Mouse (Mus musculus): ENCODE data around the gene Rnf138rt1.

Rnf138rt1 gene

DNA sequence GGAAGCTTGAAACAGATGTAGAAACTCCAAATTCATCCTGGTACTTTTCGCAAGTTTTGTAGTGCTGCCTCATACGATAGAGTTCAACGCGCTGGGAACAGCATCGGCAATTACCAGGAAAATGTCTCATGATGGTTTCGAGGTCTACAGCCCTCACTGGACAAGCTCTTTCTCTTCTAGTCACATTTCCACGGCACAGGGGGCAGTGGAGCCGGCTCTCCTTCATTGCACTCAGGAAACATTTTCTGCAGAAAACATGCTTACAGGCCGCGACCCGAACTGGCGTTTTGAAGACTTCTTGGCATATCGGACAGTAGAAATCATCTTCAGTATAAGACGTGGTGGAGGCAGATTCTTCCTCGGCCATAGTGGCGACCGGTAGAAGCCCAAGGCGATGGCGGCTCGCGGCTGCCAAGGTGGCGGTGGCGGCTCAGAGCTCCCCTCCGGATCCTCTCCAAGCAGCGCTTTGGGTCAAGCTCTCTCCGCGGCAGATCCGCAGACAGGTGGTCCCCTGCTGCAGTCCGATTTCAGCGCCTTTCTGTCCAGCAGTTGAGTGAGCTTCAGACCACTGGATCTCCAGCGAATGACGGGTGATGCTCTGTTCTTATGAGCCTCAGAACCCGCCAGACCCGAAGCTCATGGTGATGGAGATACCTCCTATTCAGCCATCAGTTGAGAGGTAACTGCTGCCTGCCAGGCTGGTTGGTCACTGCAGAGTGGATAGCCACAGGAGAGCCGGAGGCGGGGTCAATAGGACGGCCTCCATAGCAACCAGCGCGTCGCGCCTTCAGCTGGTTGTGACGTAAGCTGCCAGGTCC lies at the start of gene Rnf138rt1:
TSS of gene Rnf138rt1 (minus strand) at position 713 of the 818 bp plus-strand sequence.
- DNase-seq (ENCODE audit: low read depth): peak; percentile 13

DNA sequence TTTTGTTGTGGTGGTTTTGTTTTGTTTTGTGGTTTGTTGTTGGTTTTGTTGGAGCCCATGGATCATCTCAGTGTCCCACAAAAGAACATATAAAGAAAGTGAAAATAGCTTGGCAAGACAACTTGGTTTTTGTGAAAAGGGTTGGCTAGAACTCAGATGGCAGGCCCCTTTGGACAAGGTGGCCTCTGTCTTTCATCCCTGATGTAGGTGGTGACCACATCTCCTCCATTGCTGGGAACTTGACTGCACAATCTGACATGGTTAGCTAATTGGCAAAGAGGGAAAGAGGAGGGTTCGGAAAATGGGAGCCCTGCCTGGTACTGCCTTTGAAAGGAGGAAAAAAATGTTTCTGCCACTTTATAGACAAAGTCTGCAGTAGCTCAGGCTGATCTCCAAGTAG lies 46.1 kb upstream of the Rnf138rt1 start:
- no peak for DNase-seq (ENCODE audit: low read depth)

- no peak for DNase-seq (ENCODE audit: low read depth)
Measured at GRCm38 (mm10) chrX:163766290-163766689, 5.2 kb upstream of the Rnf138rt1 start.

DNA sequence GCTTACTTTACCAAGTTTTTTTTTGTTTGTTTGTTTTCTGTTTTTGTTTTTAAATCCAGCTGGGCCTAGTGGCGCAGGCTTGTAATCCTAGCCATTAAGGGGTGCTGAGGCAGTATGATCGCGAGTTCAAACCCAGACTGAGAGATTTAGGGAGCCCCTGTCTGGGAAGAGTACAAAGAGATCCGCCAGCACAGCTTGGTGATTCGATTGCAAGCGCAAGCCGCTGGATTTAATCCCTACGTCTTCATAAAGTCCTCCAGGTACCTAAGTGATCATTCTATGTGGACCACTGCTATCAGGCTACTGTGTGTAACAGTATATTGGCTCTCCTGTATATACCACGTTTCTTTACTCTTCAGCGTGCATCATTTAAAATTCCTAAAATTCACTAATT lies 303 bp upstream of the Rnf138rt1 start:
- DNase-seq (ENCODE audit: low read depth): no peak

DNA sequence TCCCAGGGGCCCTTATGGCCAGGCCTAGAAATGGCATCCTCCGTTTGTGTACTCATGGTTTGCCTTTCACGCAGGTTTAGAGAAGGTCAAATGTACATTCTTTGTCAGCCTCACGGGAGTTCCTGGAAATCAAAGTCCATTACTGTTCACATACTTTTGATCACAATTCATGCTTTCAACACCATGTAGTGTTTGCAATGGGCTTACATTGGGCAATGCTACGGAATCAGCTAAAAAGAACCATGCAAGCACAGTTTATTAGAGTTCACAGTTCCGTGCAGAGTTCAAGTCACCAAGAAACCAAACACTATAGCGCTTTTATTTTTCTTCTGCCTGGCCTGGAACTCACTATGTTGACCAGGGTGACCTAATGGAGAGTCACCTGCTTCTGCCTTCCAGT lies 15.1 kb downstream of the Rnf138rt1 start:
- DNase-seq (ENCODE audit: low read depth): no peak

DNA sequence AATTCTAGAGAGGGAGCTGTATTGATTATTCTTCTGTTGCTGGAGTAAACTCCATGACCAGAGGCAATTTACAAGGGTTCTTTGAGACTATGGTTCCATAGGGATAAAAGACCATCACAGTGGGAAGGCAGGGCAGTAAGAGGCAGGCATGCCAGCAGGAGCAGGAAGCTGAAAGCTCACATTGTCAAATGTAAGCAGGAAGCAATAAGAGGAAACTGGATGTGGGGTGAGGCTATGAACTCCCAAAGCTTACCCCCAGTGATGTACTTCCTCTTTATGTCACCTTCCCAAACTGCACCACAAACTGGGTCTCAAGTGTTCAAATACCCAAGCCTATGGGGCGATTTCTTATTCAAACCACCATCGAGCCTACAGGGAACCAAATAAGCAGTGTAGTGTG lies 17.2 kb downstream of the Rnf138rt1 start:
- no peak for DNase-seq (ENCODE audit: low read depth)

GRCm38 (mm10) chrX:163738904-163739303 lies 22.2 kb downstream of the Rnf138rt1 start:
- DNase-seq (ENCODE audit: low read depth): no peak

GRCm38 (mm10) chrX:163734145-163734544 lies 27.0 kb downstream of the Rnf138rt1 start:
- no peak for DNase-seq (ENCODE audit: low read depth)

- peak; percentile 1 for DNase-seq (ENCODE audit: low read depth)
Measured at GRCm38 (mm10) chrX:163723630-163724029, 37.5 kb downstream of the Rnf138rt1 start.

- DNase-seq (ENCODE audit: low read depth): no peak
Measured at GRCm38 (mm10) chrX:163722785-163723577, 38.1 kb downstream of the Rnf138rt1 start.

DNA sequence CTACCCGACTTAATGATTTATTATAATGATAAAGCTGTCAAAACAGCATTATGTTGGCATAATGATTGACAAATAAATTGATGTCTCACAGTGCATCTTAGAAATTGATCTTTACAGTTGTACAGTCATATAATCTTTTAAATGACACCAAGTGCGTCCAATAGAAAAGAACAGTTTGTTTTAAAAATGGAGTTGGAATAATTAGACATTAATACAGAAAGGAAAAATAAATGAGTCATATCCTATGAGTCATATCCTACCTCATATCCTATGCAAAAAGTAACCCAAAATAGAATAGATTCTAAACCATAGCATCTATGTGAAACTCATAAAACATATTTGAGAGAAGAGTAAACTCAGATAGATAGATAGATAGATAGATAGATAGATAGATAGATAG lies 40.5 kb downstream of the Rnf138rt1 start:
- no peak for DNase-seq (ENCODE audit: low read depth)

Data from induced T-regulatory cell, adult 2 months (primary cell).